Mouse (Mus musculus): ENCODE results near the gene Dock9.
"Not testable (repeated sequence)": the region's sequence is repeated elsewhere in the genome, so short reads cannot be mapped to it uniquely, and the experiment has no call there.

Gene Dock9

GRCm38 (mm10) chr14:121657633-121658032 lies 140.0 kb downstream of the Dock9 start:
- no peak for DNase-seq

- no peak for DNase-seq
Measured at GRCm38 (mm10) chr14:121656912-121657311, 140.7 kb downstream of the Dock9 start.

GRCm38 (mm10) chr14:121654977-121655376 lies 142.7 kb downstream of the Dock9 start:
- DNase-seq, result no peak

GRCm38 (mm10) chr14:121654416-121654967 lies 143.1 kb downstream of the Dock9 start:
- no peak for DNase-seq

GRCm38 (mm10) chr14:121653717-121654116 lies 143.9 kb downstream of the Dock9 start:
- no peak for DNase-seq

GRCm38 (mm10) chr14:121653241-121653640 lies 144.4 kb downstream of the Dock9 start:
- DNase-seq, result no peak

GRCm38 (mm10) chr14:121648581-121649060 lies 149.0 kb downstream of the Dock9 start:
- DNase-seq, result no peak

- DNase-seq, result no peak
Measured at GRCm38 (mm10) chr14:121647693-121648092, 149.9 kb downstream of the Dock9 start.

- DNase-seq, result no peak
Measured at GRCm38 (mm10) chr14:121646617-121647016, 151.0 kb downstream of the Dock9 start.

GRCm38 (mm10) chr14:121644302-121644701 lies 153.3 kb downstream of the Dock9 start:
- DNase-seq, result no peak

- no peak for DNase-seq
Measured at GRCm38 (mm10) chr14:121641271-121641670, 156.4 kb downstream of the Dock9 start.

GRCm38 (mm10) chr14:121636935-121637510 lies 160.6 kb downstream of the Dock9 start:
- DNase-seq, result no peak

GRCm38 (mm10) chr14:121634736-121635430 lies 162.8 kb downstream of the Dock9 start:
- DNase-seq, result no peak

- DNase-seq, result no peak
Measured at GRCm38 (mm10) chr14:121634093-121634735, 163.4 kb downstream of the Dock9 start.

- no peak for DNase-seq
Measured at GRCm38 (mm10) chr14:121631934-121632333, 165.7 kb downstream of the Dock9 start.

- no peak for DNase-seq
Measured at GRCm38 (mm10) chr14:121626741-121627140, 170.9 kb downstream of the Dock9 start.

GRCm38 (mm10) chr14:121623996-121624542 lies 173.6 kb downstream of the Dock9 start:
- not testable (repeated sequence) for DNase-seq

GRCm38 (mm10) chr14:121621806-121622205 lies 175.8 kb downstream of the Dock9 start:
- no peak for DNase-seq

- DNase-seq, result no peak
Measured at GRCm38 (mm10) chr14:121620567-121620966, 177.1 kb downstream of the Dock9 start.

GRCm38 (mm10) chr14:121620157-121620556 lies 177.5 kb downstream of the Dock9 start:
- DNase-seq, result no peak

- DNase-seq, result no peak
Measured at GRCm38 (mm10) chr14:121617645-121618390, 179.8 kb downstream of the Dock9 start.

GRCm38 (mm10) chr14:121615431-121615830 lies 182.2 kb downstream of the Dock9 start:
- no peak for DNase-seq

Data from spleen, adult 18-20 months (tissue).